Mouse (Mus musculus) layer of hippocampus, adult 9-10 months (tissue): ENCODE data around the gene Kbtbd13.
A peak's percentile ranks its signal among the peaks of the same experiment; 100 is the strongest.
"Not testable (repeated sequence)": the region's sequence is repeated elsewhere in the genome, so short reads cannot be mapped to it uniquely, and the experiment has no call there.

Source experiments
- DNase-seq: peaks from one replicate; pipeline ENCODE4 v3.0.0; 2022; ENCODE audit warnings: low spot score

The Kbtbd13 gene

DNA sequence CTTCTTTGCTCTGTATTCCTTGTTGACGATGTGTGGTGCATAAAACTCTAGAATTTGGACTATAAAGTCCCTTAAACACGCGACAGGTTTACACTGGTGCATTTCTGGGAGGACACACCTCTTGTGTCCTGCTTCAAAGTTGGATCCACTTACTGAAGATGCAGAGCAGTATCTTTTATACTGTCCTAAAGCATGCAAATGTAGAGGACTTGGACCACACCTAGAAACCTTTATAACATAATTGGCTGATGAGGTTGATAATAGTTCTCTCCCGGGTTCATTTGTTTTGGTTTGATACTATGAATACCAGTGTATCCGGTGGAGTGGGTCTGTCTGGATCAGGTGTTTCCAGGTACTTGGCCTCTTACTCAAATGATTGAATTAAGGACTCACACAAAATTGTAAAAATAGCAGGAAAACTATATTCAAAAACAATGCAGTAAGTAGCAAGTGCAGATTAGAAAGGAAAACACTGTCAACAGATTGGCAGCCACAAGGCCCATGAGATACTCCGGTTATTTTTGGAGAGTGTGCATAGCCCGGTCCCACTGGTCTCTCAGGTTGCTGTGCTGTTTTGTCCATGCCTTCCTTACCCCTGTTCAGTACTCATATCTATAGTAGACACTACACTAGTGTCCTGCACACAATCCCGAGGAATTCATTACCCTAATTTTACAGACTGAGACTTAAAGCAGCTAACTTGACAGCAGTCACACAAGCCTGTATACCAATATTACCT lies 44.2 kb downstream of the Kbtbd13 start:
- DNase-seq: no peak

GRCm38 (mm10) chr9:65346476-65347111 lies 44.9 kb downstream of the Kbtbd13 start:
- no peak for DNase-seq

DNA sequence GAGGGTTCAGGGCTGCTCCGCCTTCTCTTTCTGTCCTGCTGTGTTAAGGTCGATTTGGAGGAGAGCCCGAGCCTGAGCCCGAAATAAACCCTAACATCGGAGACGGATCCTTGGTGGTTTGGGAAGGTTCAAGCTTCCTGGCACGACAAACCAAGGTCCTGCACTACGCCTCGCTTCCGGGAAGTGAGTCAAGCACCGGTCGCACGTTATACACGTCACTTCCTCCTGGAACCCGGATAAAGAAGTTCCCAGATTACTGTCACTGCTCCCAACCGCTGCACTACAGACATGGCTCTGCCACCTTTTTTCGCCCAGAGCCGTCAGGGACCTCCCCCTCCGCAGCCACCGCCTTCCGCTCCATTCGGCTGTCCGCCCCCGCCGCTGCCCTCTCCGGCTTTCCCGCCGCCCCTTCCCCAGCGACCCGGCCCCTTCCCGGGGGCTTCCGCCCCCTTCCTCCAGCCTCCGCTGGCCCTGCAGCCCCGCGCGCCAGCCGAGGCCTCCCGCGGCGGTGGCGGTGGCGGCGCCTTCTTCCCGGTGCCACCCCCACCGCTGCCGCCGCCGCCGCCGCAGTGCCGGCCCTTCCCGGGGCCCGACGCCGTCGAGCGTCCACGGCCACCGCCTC lies 45.5 kb downstream of the Kbtbd13 start, which contains the start of gene Pdcd7:
Gene Pdcd7, plus strand, starts transcription at position 251 of the 622 bp plus-strand sequence.
- peak; percentile 93 for DNase-seq

- DNase-seq: not testable (repeated sequence)
Observed at GRCm38 (mm10) chr9:65345439-65345838, 46.0 kb downstream of the Kbtbd13 start.

GRCm38 (mm10) chr9:65340414-65340813 lies 51.0 kb downstream of the Kbtbd13 start:
- DNase-seq: no peak

DNA sequence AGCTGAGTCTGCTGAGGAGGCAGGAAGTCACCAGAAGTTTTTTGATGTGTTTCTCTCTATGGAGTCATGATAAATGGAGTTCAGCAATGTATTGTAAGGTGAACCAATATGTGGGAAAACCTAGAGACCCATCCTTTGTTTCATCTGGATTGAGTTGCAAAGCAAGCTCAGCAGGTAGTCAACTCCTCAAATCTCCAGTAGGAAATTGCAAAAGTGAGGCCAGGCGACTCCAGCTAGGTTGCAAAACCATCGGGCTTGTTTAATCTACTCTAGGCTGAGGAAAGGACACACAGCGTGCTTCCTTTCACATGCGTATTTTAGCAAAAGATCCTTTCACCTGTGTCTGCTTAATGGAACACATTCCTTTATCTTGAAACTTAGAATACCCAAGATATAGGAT lies 52.3 kb downstream of the Kbtbd13 start:
- no peak for DNase-seq
